Mouse (Mus musculus): Measurements from ENCODE around the gene Ldb2. TPM values are rescaled to one million over a fixed set of nuclear protein-coding genes. Genes with fewer than 3 reads are reported as not detected.

Ldb2 gene
- polyA plus RNA-seq, 1 experiment = 2.8 TPM

DNA sequence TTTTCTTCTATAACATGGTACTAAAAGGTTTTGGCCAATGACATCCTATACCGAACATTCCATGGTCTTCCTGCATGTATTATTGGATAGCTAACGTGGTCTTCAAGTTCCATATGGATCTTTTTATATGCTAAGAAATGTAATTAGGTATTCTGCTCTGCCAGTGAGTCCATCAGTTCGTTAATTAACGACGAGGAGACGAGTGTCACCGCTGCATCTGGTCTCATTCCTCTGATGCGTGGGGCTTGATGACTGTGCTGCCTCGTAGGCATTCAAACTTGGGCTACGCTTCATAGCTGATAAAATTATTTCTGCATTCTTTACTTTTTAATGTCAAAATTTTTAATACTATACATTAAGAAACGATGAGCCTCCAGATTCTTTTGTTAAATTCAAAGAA is 251.0 kb downstream of the Ldb2 start:
- TF ChIP-seq POLR2A (IDR thresholded peaks at IDR 0.05; ENCODE audit: low read depth, low read length) (no peak), CTCF (IDR thresholded peaks at IDR 0.05; ENCODE audit: extremely low read depth, insufficient read length, insufficient replicate concordance, low read depth, low read length) (no peak)
- WGBS = 89% methylated on average over 11 of the region's 11 CpGs
- no peaks in the 10 kb centered on the region for H3K27me3 ChIP-seq (ENCODE audit: control insufficient read depth, insufficient read depth, low read length)
- no peaks in the 10 kb centered on the region for H3K4me1 ChIP-seq (ENCODE audit: control insufficient read depth, insufficient read depth, insufficient read length, low read length)
- H3K4me3 ChIP-seq (ENCODE audit: low read depth, low read length) = no peak overlapping the region
- no peaks in the 10 kb centered on the region for H3K36me3 ChIP-seq (ENCODE audit: control insufficient read depth, insufficient read depth, low read length)
- no peak overlapping the region for H3K27ac ChIP-seq (ENCODE audit: insufficient read depth, low read depth, low read length)

GRCm38 (mm10) chr5:44543472-44544132 is 255.9 kb downstream of the Ldb2 start:
- Histone ChIP-seq H3K27ac (ENCODE audit: insufficient read depth, low read depth, low read length) (no peak overlapping the region), H3K4me3 (ENCODE audit: low read depth, low read length) (no peak overlapping the region), H3K36me3 (ENCODE audit: control insufficient read depth, insufficient read depth, low read length) (no peaks in the 10 kb centered on the region), H3K4me1 (ENCODE audit: control insufficient read depth, insufficient read depth, insufficient read length, low read length) (no peaks in the 10 kb centered on the region), H3K27me3 (ENCODE audit: control insufficient read depth, insufficient read depth, low read length) (no peaks in the 10 kb centered on the region)
- TF ChIP-seq CTCF (IDR thresholded peaks at IDR 0.05; ENCODE audit: extremely low read depth, insufficient read length, insufficient replicate concordance, low read depth, low read length) (no peak), POLR2A (IDR thresholded peaks at IDR 0.05; ENCODE audit: low read depth, low read length) (no peak)
- 93% methylated on average over 2 of the region's 2 CpGs for WGBS

DNA sequence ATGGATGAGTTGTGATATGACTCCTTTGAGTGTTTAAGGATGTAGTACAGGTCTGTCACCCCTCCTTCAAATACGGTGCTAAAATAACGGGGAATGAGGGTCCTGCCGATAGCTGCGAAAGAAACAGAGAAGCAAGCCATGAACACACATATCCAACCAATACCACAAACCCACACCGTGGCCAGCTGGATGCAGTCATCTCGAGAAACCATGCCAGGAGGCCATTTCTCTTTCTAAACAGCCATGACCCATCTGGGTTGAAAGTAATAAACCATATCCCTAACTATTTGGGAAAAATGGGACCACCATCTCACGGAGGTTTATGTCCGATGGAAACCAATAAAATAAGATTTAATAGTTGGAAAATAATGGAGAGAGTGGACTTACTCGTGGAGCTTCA is 257.7 kb downstream of the Ldb2 start:
- Histone ChIP-seq H3K4me1 (ENCODE audit: control insufficient read depth, insufficient read depth, insufficient read length, low read length) (no peaks in the 10 kb centered on the region), H3K27ac (ENCODE audit: insufficient read depth, low read depth, low read length) (no peak overlapping the region), H3K4me3 (ENCODE audit: low read depth, low read length) (no peak overlapping the region), H3K27me3 (ENCODE audit: control insufficient read depth, insufficient read depth, low read length) (no peaks in the 10 kb centered on the region), H3K36me3 (ENCODE audit: control insufficient read depth, insufficient read depth, low read length) (no peaks in the 10 kb centered on the region)
- WGBS = 88% methylated on average over 9 of the region's 9 CpGs
- TF ChIP-seq POLR2A (IDR thresholded peaks at IDR 0.05; ENCODE audit: low read depth, low read length) (no peak), CTCF (IDR thresholded peaks at IDR 0.05; ENCODE audit: extremely low read depth, insufficient read length, insufficient replicate concordance, low read depth, low read length) (no peak)

DNA sequence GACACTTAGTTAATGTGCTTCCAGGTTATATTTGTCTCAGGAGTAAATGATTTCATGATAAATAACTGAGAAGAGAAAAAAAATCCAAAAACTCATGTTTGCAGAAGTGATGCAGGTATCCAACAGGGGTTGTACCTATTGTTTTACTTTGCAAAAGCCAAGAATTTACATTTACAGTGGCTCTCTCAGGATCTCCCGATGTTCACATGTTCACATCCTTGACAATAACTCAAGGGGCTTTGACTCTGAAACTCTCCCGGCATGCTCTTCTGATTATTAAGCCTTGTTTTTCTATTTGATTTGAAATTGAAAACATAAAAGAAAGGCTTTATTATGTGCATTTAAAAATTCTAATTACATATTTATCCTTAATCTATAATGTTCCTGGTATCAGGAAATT is 260.8 kb downstream of the Ldb2 start:
- Histone ChIP-seq H3K27me3 (ENCODE audit: control insufficient read depth, insufficient read depth, low read length) (no peaks in the 10 kb centered on the region), H3K4me1 (ENCODE audit: control insufficient read depth, insufficient read depth, insufficient read length, low read length) (no peaks in the 10 kb centered on the region), H3K27ac (ENCODE audit: insufficient read depth, low read depth, low read length) (no peak overlapping the region), H3K4me3 (ENCODE audit: low read depth, low read length) (no peak overlapping the region), H3K36me3 (ENCODE audit: control insufficient read depth, insufficient read depth, low read length) (no peaks in the 10 kb centered on the region)
- WGBS = 86% methylated on average over 2 of the region's 2 CpGs
- TF ChIP-seq CTCF (IDR thresholded peaks at IDR 0.05; ENCODE audit: extremely low read depth, insufficient read length, insufficient replicate concordance, low read depth, low read length) (no peak), POLR2A (IDR thresholded peaks at IDR 0.05; ENCODE audit: low read depth, low read length) (no peak)

- no peak for TF ChIP-seq CTCF (IDR thresholded peaks at IDR 0.05; ENCODE audit: extremely low read depth, insufficient read length, insufficient replicate concordance, low read depth, low read length)
- no peak for TF ChIP-seq POLR2A (IDR thresholded peaks at IDR 0.05; ENCODE audit: low read depth, low read length)
- no peak overlapping the region for H3K4me3 ChIP-seq (ENCODE audit: low read depth, low read length)
- no peaks in the 10 kb centered on the region for H3K27me3 ChIP-seq (ENCODE audit: control insufficient read depth, insufficient read depth, low read length)
- no peaks in the 10 kb centered on the region for H3K4me1 ChIP-seq (ENCODE audit: control insufficient read depth, insufficient read depth, insufficient read length, low read length)
- WGBS = 37% methylated on average over 5 of the region's 5 CpGs
- no peaks in the 10 kb centered on the region for H3K36me3 ChIP-seq (ENCODE audit: control insufficient read depth, insufficient read depth, low read length)
- no peak overlapping the region for H3K27ac ChIP-seq (ENCODE audit: insufficient read depth, low read depth, low read length)
Measured at GRCm38 (mm10) chr5:44538000-44538395, 261.5 kb downstream of the Ldb2 start.

DNA sequence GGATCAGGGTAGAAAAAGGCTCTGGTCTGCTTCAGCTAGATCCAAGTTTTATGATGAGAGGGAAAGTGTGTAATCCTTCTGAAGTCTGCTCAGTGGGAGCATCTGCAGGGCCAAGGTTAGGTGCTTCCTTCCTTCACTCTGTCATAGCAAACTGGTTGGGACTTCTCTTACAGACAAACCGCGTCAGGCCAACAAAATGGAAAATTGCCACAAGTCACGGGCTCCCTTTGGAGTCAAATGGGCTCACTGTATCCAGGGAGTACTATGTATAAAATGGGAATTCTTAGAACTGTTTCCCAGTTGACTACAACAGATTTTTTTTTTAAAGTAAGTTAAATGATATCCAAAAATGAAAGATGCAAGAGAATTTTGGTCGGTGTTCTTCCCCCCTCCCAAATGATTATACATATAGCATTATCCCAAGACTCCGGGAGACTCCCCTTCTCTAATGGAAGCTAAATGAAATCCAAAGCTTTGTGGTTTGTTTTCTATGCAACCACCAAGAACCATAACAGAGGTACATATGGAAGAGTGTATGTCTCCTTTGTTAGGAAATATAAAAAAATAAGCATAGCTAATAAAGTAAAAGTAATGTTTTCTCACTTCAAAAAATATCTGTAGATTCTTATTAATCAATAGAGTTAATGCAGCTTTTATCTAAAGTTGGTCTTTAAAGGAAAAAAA is 262.0 kb downstream of the Ldb2 start:
- TF ChIP-seq CTCF (IDR thresholded peaks at IDR 0.05; ENCODE audit: extremely low read depth, insufficient read length, insufficient replicate concordance, low read depth, low read length) = no peak
- TF ChIP-seq POLR2A (IDR thresholded peaks at IDR 0.05; ENCODE audit: low read depth, low read length) = no peak
- no peak overlapping the region for H3K27ac ChIP-seq (ENCODE audit: insufficient read depth, low read depth, low read length)
- no peak overlapping the region for H3K4me3 ChIP-seq (ENCODE audit: low read depth, low read length)
- H3K4me1 ChIP-seq (ENCODE audit: control insufficient read depth, insufficient read depth, insufficient read length, low read length) = no peaks in the 10 kb centered on the region
- no peaks in the 10 kb centered on the region for H3K27me3 ChIP-seq (ENCODE audit: control insufficient read depth, insufficient read depth, low read length)
- WGBS = 90% methylated on average over 5 of the region's 5 CpGs
- no peaks in the 10 kb centered on the region for H3K36me3 ChIP-seq (ENCODE audit: control insufficient read depth, insufficient read depth, low read length)

GRCm38 (mm10) chr5:44529466-44529865 is 270.0 kb downstream of the Ldb2 start:
- no peak for TF ChIP-seq CTCF (IDR thresholded peaks at IDR 0.05; ENCODE audit: extremely low read depth, insufficient read length, insufficient replicate concordance, low read depth, low read length)
- no peak for TF ChIP-seq POLR2A (IDR thresholded peaks at IDR 0.05; ENCODE audit: low read depth, low read length)
- no peaks in the 10 kb centered on the region for H3K27me3 ChIP-seq (ENCODE audit: control insufficient read depth, insufficient read depth, low read length)
- no peaks in the 10 kb centered on the region for H3K4me1 ChIP-seq (ENCODE audit: control insufficient read depth, insufficient read depth, insufficient read length, low read length)
- no peak overlapping the region for H3K4me3 ChIP-seq (ENCODE audit: low read depth, low read length)
- no peak overlapping the region for H3K27ac ChIP-seq (ENCODE audit: insufficient read depth, low read depth, low read length)
- 59% methylated on average over 3 of the region's 3 CpGs for WGBS
- no peaks in the 10 kb centered on the region for H3K36me3 ChIP-seq (ENCODE audit: control insufficient read depth, insufficient read depth, low read length)
